Mouse (Mus musculus) myocyte (in vitro differentiated cells): ENCODE results near the gene Ctsj. TPM values are rescaled to one million over a fixed set of nuclear protein-coding genes. Genes with fewer than 3 reads are reported as not detected.

ENCODE experiments used
- H3K27me3 ChIP-seq: one replicate; pipeline ENCODE4 v1.6.1; 2011; ENCODE audit not compliant: control insufficient read depth, insufficient read depth, insufficient read length
- H3K36me3 ChIP-seq: one replicate; pipeline ENCODE4 v1.6.1; 2011; ENCODE audit not compliant: control insufficient read depth, insufficient read depth
- H3K4me2 ChIP-seq: one replicate; pipeline ENCODE4 v1.6.1; 2011; ENCODE audit warnings: low read depth, control low read depth
- H3K4me3 ChIP-seq: one replicate; pipeline ENCODE4 v1.5.1; 2011; ENCODE audit warnings: mild to moderate bottlenecking, control low read depth, moderate library complexity
- H3K79me2 ChIP-seq: one replicate; pipeline ENCODE4 v1.6.1; 2011; ENCODE audit not compliant: control insufficient read depth, insufficient read depth
- H3ac ChIP-seq: one replicate; pipeline ENCODE4 v1.6.1; 2011; ENCODE audit not compliant: control insufficient read depth, insufficient read length
- CEBPB ChIP-seq: IDR thresholded peaks from 2 replicates; pipeline ENCODE4 v1.6.1; 2011; ENCODE audit warnings: mild to moderate bottlenecking, moderate library complexity; ENCODE audit not compliant: poor library complexity, insufficient read depth, severe bottlenecking
- E2F4 ChIP-seq: IDR thresholded peaks from one replicate; pipeline ENCODE4 v1.6.1; 2011; ENCODE audit warnings: mild to moderate bottlenecking, control low read depth, moderate library complexity; ENCODE audit not compliant: insufficient read depth
- MAX ChIP-seq: IDR thresholded peaks from one replicate; pipeline ENCODE4 v1.6.1; 2011; ENCODE audit warnings: low read depth, mild to moderate bottlenecking, control low read depth
- MYOD1 ChIP-seq, 3 experiments: IDR thresholded peaks; one replicate each; pipeline ENCODE4 v1.6.1; 2011; ENCODE audit warnings: control low read depth in 2 of 3, low read depth in 2 of 3, mild to moderate bottlenecking in 2 of 3, moderate library complexity in 1 of 3; ENCODE audit not compliant: insufficient read length in 2 of 3, control insufficient read depth in 1 of 3
- MYOG ChIP-seq, 3 experiments: IDR thresholded peaks; one replicate each; pipeline ENCODE4 v1.6.1; 2011; ENCODE audit warnings: control low read depth in 2 of 3, low read depth in 2 of 3, mild to moderate bottlenecking in 2 of 3; ENCODE audit not compliant: insufficient read length in 2 of 3, control insufficient read depth in 1 of 3, insufficient read depth in 1 of 3
- POLR2A ChIP-seq: IDR thresholded peaks from one replicate; pipeline ENCODE4 v1.6.1; 2011; ENCODE audit warnings: low read depth, mild to moderate bottlenecking, control low read depth, moderate library complexity; ENCODE audit not compliant: insufficient read length
- POLR2AphosphoS2 ChIP-seq: IDR thresholded peaks from one replicate; pipeline ENCODE4 v1.6.1; 2011; ENCODE audit warnings: low read depth, control low read depth; ENCODE audit not compliant: insufficient read length
- REST ChIP-seq: IDR thresholded peaks from one replicate; pipeline ENCODE4 v1.6.1; 2011; ENCODE audit warnings: mild to moderate bottlenecking, control low read depth, moderate library complexity; ENCODE audit not compliant: insufficient read depth, insufficient read length
- SRF ChIP-seq: IDR thresholded peaks from one replicate; pipeline ENCODE4 v1.6.1; 2011; ENCODE audit warnings: low read depth; ENCODE audit not compliant: control insufficient read depth, insufficient read length
- TCF12 ChIP-seq: IDR thresholded peaks from one replicate; pipeline ENCODE4 v1.6.1; 2011; ENCODE audit warnings: mild to moderate bottlenecking, control low read depth; ENCODE audit not compliant: poor library complexity, insufficient read depth, severe bottlenecking
- TCF3 ChIP-seq: IDR thresholded peaks from one replicate; pipeline ENCODE4 v1.6.1; 2011; ENCODE audit warnings: low read depth, control low read depth; ENCODE audit not compliant: insufficient read length
- USF1 ChIP-seq: IDR thresholded peaks from one replicate; pipeline ENCODE4 v1.6.1; 2011; ENCODE audit warnings: low read depth, mild to moderate bottlenecking, control low read depth, moderate library complexity
- polyA plus RNA-seq: library from polyadenylated mRNA; unstranded; fragments of >200 nt; fragmentation: generic; extraction: Trizol; gene quantifications from one replicate; pipeline ENCODE4 v1.2.1, GENCODE M21; 2012; ENCODE audit warnings: missing spikeins

The Ctsj gene
- polyA plus RNA-seq: not detected

DNA sequence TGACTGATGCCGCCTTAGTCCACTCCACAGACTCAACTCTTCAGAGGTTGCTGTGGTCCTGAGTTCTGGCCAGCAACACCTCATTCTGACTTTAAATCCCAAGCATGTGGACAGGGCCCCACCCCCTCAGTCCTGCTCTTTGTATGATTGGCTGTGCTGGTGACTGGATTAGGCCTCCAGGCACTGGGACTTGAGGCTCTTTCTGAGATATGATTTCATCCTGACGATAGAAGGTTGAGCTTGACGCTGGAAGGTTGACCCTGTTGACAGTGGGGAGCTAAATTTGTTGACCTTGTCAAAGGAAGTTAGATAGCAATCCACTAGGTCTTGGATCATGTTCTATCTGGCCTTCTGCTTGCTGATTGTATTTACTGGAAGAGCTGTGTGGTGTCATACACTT lies at the start of gene Ctsj:
Ctsj (minus strand) TSS at position 101 of the 400 bp plus-strand sequence.
- Histone ChIP-seq H3K79me2 (no peaks in the 10 kb centered on the region), H3K4me2 (no peak within 1 kb of the TSS), H3ac (no peak within 1 kb of the TSS), H3K36me3 (no peaks in the 10 kb centered on the region), H3K4me3 (no peak within 1 kb of the TSS), H3K27me3 (no peaks in the 10 kb centered on the region)
- TF ChIP-seq REST (no peak), POLR2AphosphoS2 (no peak), TCF12 (no peak), SRF (no peak), MAX (no peak), TCF3 (no peak), MYOG (IDR thresholded peaks at IDR 0.05; ENCODE audit: control insufficient read depth in 1 of 3, insufficient read depth in 1 of 3, insufficient read length in 2 of 3, low read depth in 2 of 3) (no peak), E2F4 (no peak), USF1 (no peak), MYOD1 (IDR thresholded peaks at IDR 0.05; ENCODE audit: control insufficient read depth in 1 of 3, insufficient read length in 2 of 3, low read depth in 2 of 3) (no peak), CEBPB (no peak), POLR2A (no peak)

DNA sequence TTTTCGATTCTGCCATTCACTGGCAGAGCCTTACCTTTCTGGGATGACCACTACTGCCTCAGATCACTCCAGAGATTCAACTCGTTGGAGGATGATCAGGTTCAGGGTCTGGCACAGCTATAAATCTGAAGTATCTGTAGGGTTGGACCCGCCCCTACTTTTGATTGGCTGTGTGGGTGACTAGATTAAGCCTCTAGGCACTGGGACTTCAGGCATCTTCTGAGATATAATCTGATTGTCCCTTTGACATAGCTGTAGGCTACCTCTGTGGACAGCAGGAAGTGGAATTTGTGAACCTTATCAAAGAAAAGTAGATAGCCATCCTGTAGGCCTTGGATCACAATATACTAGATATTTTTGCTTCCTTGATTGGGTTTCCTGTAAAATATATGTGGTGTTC lies 34.8 kb upstream of the Ctsj start, which contains the start of gene Ctsq:
Ctsq (minus strand) TSS at position 101 of the 400 bp plus-strand sequence.
- no peak for TF ChIP-seq CEBPB
- TF ChIP-seq MAX: no peak
- TF ChIP-seq MYOG (IDR thresholded peaks at IDR 0.05; ENCODE audit: control insufficient read depth in 1 of 3, insufficient read depth in 1 of 3, insufficient read length in 2 of 3, low read depth in 2 of 3): no peak
- TF ChIP-seq USF1: no peak
- TF ChIP-seq REST: no peak
- TF ChIP-seq POLR2AphosphoS2: no peak
- TF ChIP-seq E2F4: no peak
- TF ChIP-seq POLR2A: no peak
- no peak for TF ChIP-seq TCF3
- no peak for TF ChIP-seq MYOD1 (IDR thresholded peaks at IDR 0.05; ENCODE audit: control insufficient read depth in 1 of 3, insufficient read length in 2 of 3, low read depth in 2 of 3)
- H3K4me3 ChIP-seq: no peak within 1 kb of the TSS
- no peak within 1 kb of the TSS for H3K4me2 ChIP-seq
- H3K36me3 ChIP-seq: no peaks in the 10 kb centered on the region
- H3K27me3 ChIP-seq: no peaks in the 10 kb centered on the region
- H3ac ChIP-seq: no peak within 1 kb of the TSS
- H3K79me2 ChIP-seq: no peaks in the 10 kb centered on the region

DNA sequence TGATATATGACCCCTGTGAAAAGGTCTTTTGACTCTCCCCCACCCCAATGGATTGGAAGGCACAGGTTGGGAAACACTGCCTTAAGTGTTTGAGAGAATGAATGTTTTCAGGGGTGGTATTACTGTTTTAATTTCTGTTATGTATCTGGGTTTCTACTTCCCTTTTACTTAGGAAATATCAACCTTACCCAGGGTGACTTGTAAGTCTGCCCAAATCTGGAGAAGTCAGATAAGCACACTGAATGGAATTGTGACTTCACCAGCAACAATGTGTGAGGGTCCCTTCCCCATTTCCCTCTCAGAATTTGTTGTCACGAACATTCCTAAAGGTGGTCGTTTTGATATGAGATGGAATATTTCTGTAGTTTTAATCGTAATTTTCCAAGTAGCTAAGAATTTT lies 17.0 kb upstream of the Ctsj start:
- Histone ChIP-seq H3K4me3 (no peak overlapping the region), H3K79me2 (no peaks in the 10 kb centered on the region), H3K36me3 (no peaks in the 10 kb centered on the region), H3ac (no peak overlapping the region), H3K4me2 (no peak overlapping the region), H3K27me3 (no peaks in the 10 kb centered on the region)
- TF ChIP-seq POLR2A: no peak
- no peak for TF ChIP-seq USF1
- TF ChIP-seq TCF12: no peak
- no peak for TF ChIP-seq MYOG (IDR thresholded peaks at IDR 0.05; ENCODE audit: control insufficient read depth in 1 of 3, insufficient read depth in 1 of 3, insufficient read length in 2 of 3, low read depth in 2 of 3)
- no peak for TF ChIP-seq POLR2AphosphoS2
- TF ChIP-seq MYOD1 (IDR thresholded peaks at IDR 0.05; ENCODE audit: control insufficient read depth in 1 of 3, insufficient read length in 2 of 3, low read depth in 2 of 3): no peak
- TF ChIP-seq REST: no peak
- TF ChIP-seq SRF: no peak
- TF ChIP-seq E2F4: no peak

DNA sequence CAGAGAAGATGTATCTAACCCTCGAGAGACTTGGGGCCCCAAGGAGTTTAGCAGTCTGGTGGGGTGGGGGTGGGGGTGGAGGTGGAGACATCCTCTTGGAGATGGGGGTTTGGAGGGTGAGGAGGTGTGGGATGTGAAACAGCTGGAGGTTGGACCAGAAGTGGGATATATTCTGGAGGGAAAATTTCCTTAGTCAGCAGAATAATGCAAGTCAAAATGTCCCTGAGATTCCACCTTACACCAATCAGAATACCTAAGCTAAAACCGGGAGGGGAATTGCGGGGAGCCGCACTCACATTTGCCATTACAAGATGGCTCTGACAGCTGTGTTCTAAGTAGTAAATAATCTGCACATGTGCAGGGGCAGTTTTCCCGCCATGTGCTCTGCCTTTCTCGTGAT lies 16.1 kb upstream of the Ctsj start:
- no peak overlapping the region for H3ac ChIP-seq
- no peaks in the 10 kb centered on the region for H3K36me3 ChIP-seq
- H3K27me3 ChIP-seq: no peaks in the 10 kb centered on the region
- no peak overlapping the region for H3K4me2 ChIP-seq
- H3K79me2 ChIP-seq: no peaks in the 10 kb centered on the region
- TF ChIP-seq E2F4: no peak
- no peak for TF ChIP-seq MYOG (IDR thresholded peaks at IDR 0.05; ENCODE audit: control insufficient read depth in 1 of 3, insufficient read depth in 1 of 3, insufficient read length in 2 of 3, low read depth in 2 of 3)
- no peak for TF ChIP-seq MAX
- no peak for TF ChIP-seq MYOD1 (IDR thresholded peaks at IDR 0.05; ENCODE audit: control insufficient read depth in 1 of 3, insufficient read length in 2 of 3, low read depth in 2 of 3)
- no peak for TF ChIP-seq REST
- TF ChIP-seq SRF: no peak
- TF ChIP-seq TCF3: no peak
- TF ChIP-seq USF1: no peak
- no peak for TF ChIP-seq CEBPB
- no peak for TF ChIP-seq POLR2AphosphoS2
- no peak overlapping the region for H3K4me3 ChIP-seq

DNA sequence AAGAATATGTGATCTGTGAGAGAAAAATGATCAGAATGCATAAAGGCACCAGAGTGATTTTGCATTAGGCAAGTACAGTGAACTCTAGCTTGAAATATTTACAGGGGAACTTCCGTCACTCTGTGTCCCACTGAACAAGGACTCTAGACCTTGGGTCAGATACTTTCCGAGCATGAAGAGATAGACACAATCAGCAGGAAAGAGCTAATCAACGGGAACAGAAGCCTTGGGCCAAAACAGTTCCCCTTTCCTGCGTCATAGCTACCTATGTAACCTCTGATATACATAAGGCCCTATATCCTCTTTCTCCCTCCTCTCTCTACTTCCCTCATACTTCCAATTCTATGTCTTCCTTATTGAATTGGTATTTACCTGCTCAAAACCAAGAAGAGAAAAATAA lies 4.4 kb upstream of the Ctsj start:
- Histone ChIP-seq H3K27me3 (no peaks in the 10 kb centered on the region), H3K79me2 (no peaks in the 10 kb centered on the region), H3K4me3 (no peak overlapping the region), H3K4me2 (no peak overlapping the region), H3ac (no peak overlapping the region), H3K36me3 (no peaks in the 10 kb centered on the region)
- TF ChIP-seq REST: no peak
- TF ChIP-seq MAX: no peak
- TF ChIP-seq SRF: no peak
- no peak for TF ChIP-seq USF1
- TF ChIP-seq CEBPB: no peak
- no peak for TF ChIP-seq TCF12
- no peak for TF ChIP-seq MYOD1 (IDR thresholded peaks at IDR 0.05; ENCODE audit: control insufficient read depth in 1 of 3, insufficient read length in 2 of 3, low read depth in 2 of 3)
- TF ChIP-seq POLR2AphosphoS2: no peak
- TF ChIP-seq E2F4: no peak
- TF ChIP-seq MYOG (IDR thresholded peaks at IDR 0.05; ENCODE audit: control insufficient read depth in 1 of 3, insufficient read depth in 1 of 3, insufficient read length in 2 of 3, low read depth in 2 of 3): no peak
- TF ChIP-seq POLR2A: no peak
